Mouse (Mus musculus): ENCODE data around the gene Ppp3cb. TPM values are rescaled to one million over a fixed set of nuclear protein-coding genes. Genes with fewer than 3 reads are reported as not detected.
A peak's percentile ranks its signal among the peaks of the same experiment; 100 is the strongest.

The Ppp3cb gene
- polyA plus RNA-seq, 2 experiments: 21.6 to 22.7 TPM

DNA sequence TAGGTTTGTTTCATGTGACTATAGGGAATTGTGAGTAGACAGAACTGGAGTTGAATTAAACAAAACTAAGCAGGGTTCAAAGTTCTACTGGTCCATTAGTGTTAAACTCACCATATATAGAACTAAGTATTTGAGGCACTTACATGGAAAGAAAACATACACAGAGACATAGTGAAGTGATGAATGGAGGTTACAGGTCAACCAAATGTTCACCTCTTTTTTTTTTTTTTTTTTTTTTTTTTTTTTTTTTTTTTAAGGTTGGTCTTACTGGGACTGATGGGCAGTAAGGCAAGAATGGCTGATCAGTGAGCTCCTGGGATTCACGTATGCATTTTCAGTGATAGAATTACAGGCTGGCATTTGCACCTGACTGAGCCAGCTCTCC is 66.2 kb downstream of the Ppp3cb start:
- no peaks in the 10 kb centered on the region for H3K27me3 ChIP-seq (ENCODE audit: control insufficient read depth, insufficient read depth, low read length)
- peak overlapping the region; percentile 93 for H3K27ac ChIP-seq
- no peaks in the 10 kb centered on the region for H3K9me3 ChIP-seq (ENCODE audit: control insufficient read depth, low read length)
- no peak for ATAC-seq (ENCODE audit: insufficient read depth)
- no peak for DNase-seq (ENCODE audit: low read depth in 3 of 3, low spot score in 3 of 3)
- TF ChIP-seq EP300 (IDR thresholded peaks at IDR 0.05; ENCODE audit: low read depth) (no peak), CTCF (IDR thresholded peaks at IDR 0.05; ENCODE audit: low read depth) (no peak)
- peak overlapping the region; percentile 81 for H3K4me2 ChIP-seq (ENCODE audit: low read depth)
- peaks cover 20 to 24% of the 10 kb centered on the region in 2 experiments for H3K4me1 ChIP-seq (replicated peaks; ENCODE audit: control insufficient read depth in 2 of 2, insufficient read depth in 2 of 2, low read length in 1 of 2)
- H3K36me3 ChIP-seq (replicated peaks; ENCODE audit: control insufficient read depth, insufficient read depth, low read depth): peaks cover 3% of the 10 kb centered on the region
- WGBS (ENCODE audit: insufficient replicate concordance): 68% methylated on average over 1 of the region's 1 CpGs
- peak overlapping the region; percentile 76 to 93 for H3K4me3 ChIP-seq (ENCODE audit: insufficient read depth in 1 of 2, low read depth in 2 of 2, low read length in 2 of 2)
- peak overlapping the region; percentile 87 for H3K9ac ChIP-seq (replicated peaks)

DNA sequence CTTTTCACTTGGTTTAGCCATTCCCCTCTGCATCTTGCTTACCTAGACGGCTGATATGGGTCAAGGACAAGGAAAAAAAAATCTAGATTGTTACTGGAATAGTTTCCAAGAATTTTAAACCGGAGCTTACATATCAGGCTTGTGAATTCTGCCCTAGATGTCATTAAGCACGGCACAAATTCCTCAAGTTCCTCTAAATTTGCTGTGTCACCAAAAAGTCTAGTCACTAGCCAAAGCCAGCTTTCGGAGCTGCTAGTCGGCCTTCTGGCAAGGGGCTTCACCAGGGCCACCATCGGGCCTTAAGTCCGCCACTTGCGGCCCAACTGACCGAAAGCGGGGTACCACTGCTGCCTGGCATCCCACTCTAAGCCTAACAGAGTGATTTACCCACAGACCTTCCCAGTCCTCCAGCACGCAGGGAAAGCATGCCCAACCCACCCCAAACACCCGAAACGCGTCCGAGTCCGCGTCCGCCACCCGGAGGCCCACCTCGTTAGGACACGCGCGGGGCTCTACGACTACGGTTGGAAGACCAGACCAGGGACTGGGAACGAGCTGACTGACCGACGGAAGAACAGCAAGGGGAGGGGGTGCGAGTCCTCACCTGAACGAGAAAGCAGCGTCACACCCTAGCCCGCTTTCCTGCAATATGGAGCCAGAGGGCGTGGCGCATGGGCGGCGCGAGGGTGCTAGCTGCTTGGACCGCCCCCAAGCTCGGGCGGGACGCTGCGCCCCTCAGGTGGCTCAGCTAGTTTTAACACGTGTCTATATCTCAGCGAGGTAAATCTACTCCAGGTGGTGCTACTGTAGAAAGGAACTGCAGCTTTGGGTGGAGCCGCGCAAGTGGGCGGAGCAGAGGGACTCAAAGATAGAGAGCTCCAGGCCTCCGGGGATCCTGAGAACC is 66.8 kb downstream of the Ppp3cb start, which contains the start of gene Anxa7:
Anxa7 (minus strand) TSS at position 843 of the 904 bp plus-strand sequence.
- Histone ChIP-seq H3K4me3 (ENCODE audit: insufficient read depth in 1 of 2, low read depth in 2 of 2, low read length in 2 of 2) (peak within 1 kb of the TSS; percentile 76 to 93), H3K36me3 (replicated peaks; ENCODE audit: control insufficient read depth, insufficient read depth, low read depth) (peaks cover 3% of the 10 kb centered on the region), H3K4me2 (ENCODE audit: low read depth) (peak within 1 kb of the TSS; percentile 81), H3K27ac (peak within 1 kb of the TSS; percentile 93), H3K9me3 (ENCODE audit: control insufficient read depth, low read length) (no peaks in the 10 kb centered on the region), H3K4me1 (replicated peaks; ENCODE audit: control insufficient read depth in 2 of 2, insufficient read depth in 2 of 2, low read length in 1 of 2) (peaks cover 20 to 24% of the 10 kb centered on the region in 2 experiments), H3K9ac (replicated peaks) (peak within 1 kb of the TSS; percentile 87), H3K27me3 (ENCODE audit: control insufficient read depth, insufficient read depth, low read length) (no peaks in the 10 kb centered on the region)
- under 1% methylated on average over 48 of the region's 48 CpGs for WGBS (ENCODE audit: insufficient replicate concordance)
- DNase-seq (ENCODE audit: low read depth in 3 of 3, low spot score in 3 of 3) (peak; percentile 54 to 86 (median 66)), ATAC-seq (ENCODE audit: insufficient read depth) (peak; percentile 77)
- TF ChIP-seq EP300 (IDR thresholded peaks at IDR 0.05; ENCODE audit: low read depth) (no peak), CTCF (IDR thresholded peaks at IDR 0.05; ENCODE audit: low read depth) (peak; percentile 46)

DNA sequence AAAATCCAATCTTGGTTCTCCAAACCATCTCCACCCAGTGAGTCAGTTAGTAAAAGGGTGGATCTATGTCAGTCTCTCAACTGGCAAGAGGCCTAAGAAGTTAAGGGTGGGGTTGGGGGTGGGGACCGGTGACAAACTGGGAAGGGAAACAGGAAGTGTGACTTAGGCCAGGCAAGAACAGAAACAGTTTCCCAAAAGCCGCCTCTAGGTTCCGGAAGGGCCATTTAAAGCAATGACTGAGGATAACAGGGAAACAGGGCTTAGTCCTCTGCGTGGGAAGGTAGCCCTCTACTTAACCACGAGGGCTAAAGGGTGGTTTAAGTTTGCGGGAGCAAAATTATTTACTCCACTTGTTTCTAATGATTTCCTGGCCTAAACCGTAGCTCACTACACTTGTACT is 67.6 kb downstream of the Ppp3cb start:
- 0% methylated on average over 7 of the region's 7 CpGs for WGBS (ENCODE audit: insufficient replicate concordance)
- TF ChIP-seq EP300 (IDR thresholded peaks at IDR 0.05; ENCODE audit: low read depth): no peak; the same call in 1 of the 2 replicates
- TF ChIP-seq CTCF (IDR thresholded peaks at IDR 0.05; ENCODE audit: low read depth): no peak
- Histone ChIP-seq H3K4me2 (ENCODE audit: low read depth) (peak overlapping the region; percentile 81), H3K36me3 (replicated peaks; ENCODE audit: control insufficient read depth, insufficient read depth, low read depth) (no peaks in the 10 kb centered on the region; the same call in 1 of the 2 replicates), H3K9ac (replicated peaks) (peak overlapping the region; percentile 87), H3K9me3 (ENCODE audit: control insufficient read depth, low read length) (no peaks in the 10 kb centered on the region), H3K27ac (peak overlapping the region; percentile 93), H3K4me3 (ENCODE audit: insufficient read depth in 1 of 2, low read depth in 2 of 2, low read length in 2 of 2) (peak overlapping the region; percentile 76 to 93), H3K4me1 (replicated peaks; ENCODE audit: control insufficient read depth in 2 of 2, insufficient read depth in 2 of 2, low read length in 1 of 2) (peaks cover 20 to 24% of the 10 kb centered on the region in 2 experiments), H3K27me3 (ENCODE audit: control insufficient read depth, insufficient read depth, low read length) (no peaks in the 10 kb centered on the region)
- ATAC-seq (ENCODE audit: insufficient read depth) (peak; percentile 83), DNase-seq (ENCODE audit: low read depth in 3 of 3, low spot score in 3 of 3) (peak; percentile 68 to 78 (median 70))

DNA sequence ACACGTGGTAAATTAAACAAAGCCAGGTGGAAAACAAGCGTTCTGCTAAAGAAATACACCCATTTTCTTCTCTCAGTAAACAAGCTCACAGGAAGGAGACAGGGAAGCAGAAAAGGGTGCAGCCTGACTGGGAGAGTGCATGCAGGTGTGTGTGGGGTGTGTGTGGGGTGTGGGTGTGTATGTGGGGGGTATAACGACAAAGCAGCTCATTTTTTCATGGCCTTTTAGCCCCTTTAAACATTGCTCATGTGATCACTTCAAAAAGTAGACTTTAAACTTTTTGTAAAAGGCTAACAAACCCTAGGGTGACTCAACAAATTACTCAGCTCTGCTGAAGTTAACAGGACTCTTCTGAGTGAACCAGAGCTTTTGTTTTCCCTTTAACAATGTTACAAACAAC is 68.0 kb downstream of the Ppp3cb start:
- Histone ChIP-seq H3K4me2 (ENCODE audit: low read depth) (peak overlapping the region; percentile 81), H3K9me3 (ENCODE audit: control insufficient read depth, low read length) (no peaks in the 10 kb centered on the region), H3K9ac (replicated peaks) (peak overlapping the region; percentile 87), H3K4me1 (replicated peaks; ENCODE audit: control insufficient read depth in 2 of 2, insufficient read depth in 2 of 2, low read length in 1 of 2) (peaks cover 20 to 24% of the 10 kb centered on the region in 2 experiments), H3K4me3 (ENCODE audit: insufficient read depth in 1 of 2, low read depth in 2 of 2, low read length in 2 of 2) (peak overlapping the region; percentile 76 to 93), H3K27ac (peak overlapping the region; percentile 93), H3K36me3 (replicated peaks; ENCODE audit: control insufficient read depth, insufficient read depth, low read depth) (peaks cover 2% of the 10 kb centered on the region; the same call in 1 of the 2 replicates), H3K27me3 (ENCODE audit: control insufficient read depth, insufficient read depth, low read length) (no peaks in the 10 kb centered on the region)
- TF ChIP-seq CTCF (IDR thresholded peaks at IDR 0.05; ENCODE audit: low read depth) (no peak), EP300 (IDR thresholded peaks at IDR 0.05; ENCODE audit: low read depth) (no peak)
- ATAC-seq (ENCODE audit: insufficient read depth) (peak; percentile 29; the same call in 1 of the 2 replicates), DNase-seq (ENCODE audit: low read depth in 3 of 3, low spot score in 3 of 3) (no peak)
- WGBS (ENCODE audit: insufficient replicate concordance): 14% methylated on average over 3 of the region's 3 CpGs

Data from liver, embryonic 14.5 days (tissue).